Mouse (Mus musculus) liver, embryonic 14.5 days (tissue): ENCODE measurements around the gene Cacna1c. TPM values are rescaled to one million over a fixed set of nuclear protein-coding genes. Genes with fewer than 3 reads are reported as not detected.
"Not testable (repeated sequence)": the region's sequence is repeated elsewhere in the genome, so short reads cannot be mapped to it uniquely, and the experiment has no call there.

ENCODE experiments used
- ATAC-seq: fragments of 200-750 bp; cut with Nextera tagmentation; 2 replicates; pipeline ENCODE4 v1.8.0; 2017; ENCODE audit warnings: moderate number of reproducible peaks, mild to moderate bottlenecking, moderate library complexity; ENCODE audit not compliant: insufficient read depth
- DNase-seq, 3 experiments: peaks; one replicate each; pipeline ENCODE4 v3.0.0-alpha.2; 2012 to 2013; ENCODE audit warnings: low read depth in 3 of 3, low spot score in 3 of 3
- H3K27ac ChIP-seq: fragments of 300-500 bp; sonication (generic); 2 replicates; pipeline ENCODE4 v1.5.1; 2014; ENCODE audit warnings: moderate library complexity, mild to moderate bottlenecking, control low read depth, inconsistent platforms
- H3K27me3 ChIP-seq: fragments of 300-500 bp; sonication (generic); 2 replicates; pipeline ENCODE4 v1.6.1; 2014; ENCODE audit warnings: mild to moderate bottlenecking, low read length, moderate library complexity; ENCODE audit not compliant: control insufficient read depth, insufficient read depth
- H3K36me3 ChIP-seq: fragments of 300-500 bp; sonication (generic); replicated peaks from 2 replicates; pipeline ENCODE4 v1.6.1; 2014; ENCODE audit warnings: low read depth; ENCODE audit not compliant: control insufficient read depth, insufficient read depth
- H3K4me1 ChIP-seq, 2 experiments: fragments of 200-500 bp in 1 of 2; fragments of 300-500 bp in 1 of 2; sonication (generic) in 1 of 2; replicated peaks; 2 replicates each; pipeline ENCODE4 v1.6.1; 2012 to 2014; ENCODE audit warnings: antibody characterized with exemption in 1 of 2, inconsistent platforms in 1 of 2, low read length in 1 of 2; ENCODE audit not compliant: control insufficient read depth in 2 of 2, insufficient read depth in 2 of 2
- H3K4me2 ChIP-seq: fragments of 300-500 bp; sonication (generic); 2 replicates; pipeline ENCODE4 v1.6.1; 2014; ENCODE audit warnings: low read depth, mild to moderate bottlenecking, control low read depth, moderate library complexity
- H3K4me3 ChIP-seq, 2 experiments: fragments of 200-500 bp in 1 of 2; fragments of 300-500 bp in 1 of 2; sonication (generic) in 1 of 2; 2 replicates each; pipeline ENCODE4 v1.5.1; 2012 to 2014; ENCODE audit warnings: low read depth in 2 of 2, low read length in 2 of 2, mild to moderate bottlenecking in 2 of 2, control low read depth in 1 of 2, inconsistent platforms in 1 of 2, moderate library complexity in 1 of 2; ENCODE audit not compliant: insufficient read depth in 1 of 2
- H3K9ac ChIP-seq: fragments of 300-500 bp; sonication (generic); replicated peaks from 2 replicates; pipeline ENCODE4 v1.6.1; 2014; ENCODE audit warnings: mild to moderate bottlenecking, control low read depth, moderate library complexity
- H3K9me3 ChIP-seq: fragments of 300-500 bp; sonication (generic); 2 replicates; pipeline ENCODE4 v1.6.1; 2016; ENCODE audit warnings: low read length, mixed read lengths; ENCODE audit not compliant: control insufficient read depth
- CTCF ChIP-seq: IDR thresholded peaks from 2 replicates; pipeline ENCODE4 v1.5.1; 2016; ENCODE audit warnings: antibody characterized with exemption, low read depth, control low read depth
- EP300 ChIP-seq: IDR thresholded peaks from 2 replicates; pipeline ENCODE4 v1.6.1; 2016; ENCODE audit warnings: antibody characterized with exemption, low read depth
- WGBS: fragments of 180-500 bp; shearing (Covaris S2); extraction: QIAGEN DNeasy Blood & Tissue Kit; methylation state at CpG from one replicate; pipeline ENCODE4 v1.1.7; 2014; ENCODE audit not compliant: insufficient replicate concordance; 5-methylcytosine and 5-hydroxymethylcytosine counted together
- polyA plus RNA-seq, 2 experiments: library from polyadenylated mRNA; depleted of rRNA in 1 of 2; stranded (reverse) in 1 of 2; unstranded in 1 of 2; fragments of >200 nt; fragmentation: Nextera tagmentation in 1 of 2; extraction: Ambion mirVana in 1 of 2; gene quantifications; 2 replicates each; pipeline versions ENCODE4 v1.2.1 to v1.2.3; 2012 to 2014

Gene Cacna1c
- polyA plus RNA-seq, 2 experiments, result 0.20 to 0.32 TPM

GRCm38 (mm10) chr6:119213375-119213774 is 17.2 kb upstream of the Cacna1c start:
- Histone ChIP-seq H3K9me3 (no peaks in the 10 kb centered on the region), H3K9ac (no peak overlapping the region), H3K4me2 (no peak overlapping the region), H3K27me3 (no peaks in the 10 kb centered on the region), H3K27ac (no peak overlapping the region), H3K4me1 (no peaks in the 10 kb centered on the region), H3K4me3 (no peak overlapping the region), H3K36me3 (no peaks in the 10 kb centered on the region)
- TF ChIP-seq CTCF (no peak), EP300 (no peak)
- 69% methylated on average over 5 of the region's 5 CpGs for WGBS
- DNase-seq, result no peak
- no peak for ATAC-seq

GRCm38 (mm10) chr6:119206006-119206405 is 9.8 kb upstream of the Cacna1c start:
- H3K27ac ChIP-seq, H3K27me3 ChIP-seq, H3K4me2 ChIP-seq, H3K9ac ChIP-seq, H3K4me1 ChIP-seq, H3K36me3 ChIP-seq, H3K9me3 ChIP-seq, H3K4me3 ChIP-seq, ATAC-seq, DNase-seq: not testable (repeated sequence)
- WGBS, result 69% methylated on average over 7 of the region's 7 CpGs

- Histone ChIP-seq H3K36me3 (no peaks in the 10 kb centered on the region), H3K27ac (no peak overlapping the region), H3K27me3 (no peaks in the 10 kb centered on the region), H3K4me3 (no peak overlapping the region), H3K4me2 (no peak overlapping the region), H3K4me1 (0 out of 4 replicates have a peak, but pooled peaks cover 0 to 5% of the 10 kb centered on the region in 2 experiments), H3K9ac (no peak overlapping the region), H3K9me3 (no peaks in the 10 kb centered on the region)
- 65% methylated on average over 3 of the region's 3 CpGs for WGBS
- DNase-seq (no peak), ATAC-seq (no peak)
- TF ChIP-seq EP300 (no peak), CTCF (no peak)
Observed at GRCm38 (mm10) chr6:119204915-119205314, 8.7 kb upstream of the Cacna1c start.

GRCm38 (mm10) chr6:119204286-119204685 is 8.1 kb upstream of the Cacna1c start:
- Histone ChIP-seq H3K36me3 (no peaks in the 10 kb centered on the region), H3K4me2 (no peak overlapping the region), H3K9ac (no peak overlapping the region), H3K9me3 (no peaks in the 10 kb centered on the region), H3K4me1 (0 out of 4 replicates have a peak, but pooled peaks cover 0 to 5% of the 10 kb centered on the region in 2 experiments), H3K4me3 (no peak overlapping the region), H3K27ac (no peak overlapping the region), H3K27me3 (no peaks in the 10 kb centered on the region)
- TF ChIP-seq CTCF, result no peak
- TF ChIP-seq EP300, result no peak
- DNase-seq (no peak), ATAC-seq (no peak)
- WGBS, result 72% methylated on average over 7 of the region's 7 CpGs

GRCm38 (mm10) chr6:119201575-119201974 is 5.4 kb upstream of the Cacna1c start:
- no peak overlapping the region for H3K4me2 ChIP-seq
- no peak overlapping the region for H3K27ac ChIP-seq
- DNase-seq (no peak), ATAC-seq (no peak)
- H3K9ac ChIP-seq, result no peak overlapping the region
- H3K4me3 ChIP-seq, result no peak overlapping the region
- H3K4me1 ChIP-seq, result 0 out of 4 replicates have a peak, but pooled peaks cover 0 to 5% of the 10 kb centered on the region in 2 experiments
- H3K27me3 ChIP-seq, result no peaks in the 10 kb centered on the region
- 88% methylated on average over 4 of the region's 4 CpGs for WGBS
- no peaks in the 10 kb centered on the region for H3K9me3 ChIP-seq
- TF ChIP-seq CTCF, result no peak
- TF ChIP-seq EP300, result no peak
- no peaks in the 10 kb centered on the region for H3K36me3 ChIP-seq
